Mouse (Mus musculus): ENCODE results near the gene Mfsd14a. TPM values are rescaled to one million over a fixed set of nuclear protein-coding genes. Genes with fewer than 3 reads are reported as not detected.
"Not testable (repeated sequence)": the region's sequence is repeated elsewhere in the genome, so short reads cannot be mapped to it uniquely, and the experiment has no call there.

Mfsd14a gene
- polyA plus RNA-seq, 1 experiment from 2014 or later = 88.9 TPM

- no peak within 1 kb of the TSS for H3K4me2 ChIP-seq
Observed at GRCm38 (mm10) chr3:116681160-116681559, 18.7 kb upstream of the Mfsd14a start, which contains the start of gene Gm43191. TSS of gene Gm43191 (minus strand) at chr3:116681260.

DNA sequence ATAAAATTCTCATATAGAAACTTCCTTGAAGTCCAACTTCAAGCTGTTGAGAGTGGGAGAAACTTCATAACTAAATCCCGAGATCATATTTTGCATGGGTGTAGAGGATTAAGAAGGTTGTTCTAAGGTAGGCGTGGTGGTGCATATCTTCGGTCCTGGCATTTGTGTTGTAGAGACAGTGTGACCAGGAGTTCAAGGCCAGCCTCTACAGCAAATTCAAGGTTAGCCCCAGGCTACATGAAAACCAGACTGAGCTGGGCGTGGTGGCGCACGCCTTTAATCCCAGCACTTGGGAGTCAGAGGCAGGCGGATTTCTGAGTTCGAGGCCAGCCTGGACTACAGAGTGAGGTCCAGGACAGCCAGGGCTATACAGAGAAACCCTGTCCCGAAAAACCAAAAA, 1.8 kb upstream of the Mfsd14a start:
- H3K9me3 ChIP-seq (replicated peaks); H3K4me3 ChIP-seq (replicated peaks); H3K36me3 ChIP-seq; H3K9ac ChIP-seq; H3K27ac ChIP-seq; ATAC-seq (replicated peaks; ENCODE audit: low FRiP score); H3K4me2 ChIP-seq; H3K27me3 ChIP-seq: not testable (repeated sequence)
- H3K4me1 ChIP-seq = peaks cover 30% of the 10 kb centered on the region
- 95% methylated on average over 9 of the region's 9 CpGs for WGBS

More at GRCm38 (mm10) chr3:116681160-116681559, 18.7 kb upstream of the Mfsd14a start, which contains the start of gene Gm43191:
- WGBS = 91% methylated on average over 1 of the region's 1 CpGs
- Histone ChIP-seq H3K9me3 (replicated peaks) (no peaks in the 10 kb centered on the region), H3K27me3 (no peaks in the 10 kb centered on the region), H3K9ac (no peak within 1 kb of the TSS), H3K27ac (no peak within 1 kb of the TSS), H3K36me3 (peaks cover 53% of the 10 kb centered on the region), H3K4me3 (replicated peaks) (no peak within 1 kb of the TSS), H3K4me1 (no peaks in the 10 kb centered on the region)
- ATAC-seq (replicated peaks; ENCODE audit: low FRiP score) = no peak

- Histone ChIP-seq H3K27ac (peak overlapping the region; percentile 96), H3K4me2 (peak overlapping the region; percentile 65), H3K36me3 (no peaks in the 10 kb centered on the region), H3K4me3 (replicated peaks) (peak overlapping the region; percentile 97), H3K9me3 (replicated peaks) (no peaks in the 10 kb centered on the region), H3K9ac (peak overlapping the region; percentile 98), H3K27me3 (no peaks in the 10 kb centered on the region), H3K4me1 (peaks cover 48% of the 10 kb centered on the region)
- WGBS = under 1% methylated on average over 62 of the region's 68 CpGs
- ATAC-seq (replicated peaks; ENCODE audit: low FRiP score) = peak; percentile 89
Observed at GRCm38 (mm10) chr3:116661870-116662414, 535 bp downstream of the Mfsd14a start.

DNA sequence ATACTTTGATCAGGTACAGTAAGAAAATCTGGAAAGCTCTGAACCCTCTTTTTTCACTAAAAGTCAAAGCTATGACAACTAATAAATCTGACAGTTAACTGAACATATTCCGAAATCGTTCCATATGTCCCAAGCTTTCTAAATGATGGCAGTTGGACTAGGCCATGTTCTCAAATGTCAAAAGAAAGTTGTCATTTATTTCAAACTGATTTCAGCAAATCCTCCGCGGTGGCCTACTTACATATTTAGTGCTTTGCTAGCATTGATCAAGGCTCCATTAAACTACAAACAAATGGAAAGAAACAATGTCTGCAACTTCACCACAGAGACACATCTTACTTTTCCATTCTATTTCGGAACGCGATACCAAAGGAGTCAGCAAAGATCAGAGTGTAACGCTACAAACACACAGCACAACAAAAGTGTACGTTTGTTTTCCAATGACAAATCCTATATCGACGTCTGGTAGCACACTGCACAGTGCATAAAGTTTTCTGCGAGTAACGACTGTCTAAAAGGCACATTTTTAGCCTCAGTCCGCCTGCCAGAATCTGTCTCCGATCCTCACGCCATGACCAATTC, 1.1 kb downstream of the Mfsd14a start:
- Histone ChIP-seq H3K9me3 (replicated peaks) (no peaks in the 10 kb centered on the region), H3K4me1 (peaks cover 48% of the 10 kb centered on the region), H3K27ac (peak overlapping the region; percentile 96), H3K27me3 (no peaks in the 10 kb centered on the region), H3K4me2 (peak overlapping the region; percentile 65), H3K36me3 (no peaks in the 10 kb centered on the region), H3K4me3 (replicated peaks) (peak overlapping the region; percentile 97), H3K9ac (peak overlapping the region; percentile 98)
- WGBS = 4% methylated on average over 16 of the region's 16 CpGs
- no peak for ATAC-seq (replicated peaks; ENCODE audit: low FRiP score)

GRCm38 (mm10) chr3:116659856-116660430, 2.5 kb downstream of the Mfsd14a start:
- Histone ChIP-seq H3K36me3 (no peaks in the 10 kb centered on the region), H3K27me3 (no peaks in the 10 kb centered on the region), H3K9ac (no peak overlapping the region), H3K4me2 (0 out of 2 replicates have a peak overlapping the region, but pooled peaks have one; percentile 65), H3K9me3 (replicated peaks) (no peaks in the 10 kb centered on the region), H3K4me3 (replicated peaks) (no peak overlapping the region), H3K4me1 (peaks cover 48% of the 10 kb centered on the region), H3K27ac (no peak overlapping the region)
- ATAC-seq (replicated peaks; ENCODE audit: low FRiP score) = no peak
- 80% methylated on average over 13 of the region's 13 CpGs for WGBS

- no peak for ATAC-seq (replicated peaks; ENCODE audit: low FRiP score)
- Histone ChIP-seq H3K9me3 (replicated peaks) (no peaks in the 10 kb centered on the region), H3K4me1 (peaks cover 48% of the 10 kb centered on the region), H3K27ac (no peak overlapping the region), H3K36me3 (no peaks in the 10 kb centered on the region), H3K4me2 (0 out of 2 replicates have a peak overlapping the region, but pooled peaks have one; percentile 19), H3K27me3 (no peaks in the 10 kb centered on the region), H3K9ac (no peak overlapping the region), H3K4me3 (replicated peaks) (no peak overlapping the region)
- WGBS = 61% methylated on average over 15 of the region's 15 CpGs
Observed at GRCm38 (mm10) chr3:116658928-116659565, 3.4 kb downstream of the Mfsd14a start.

- no peak overlapping the region for H3K4me3 ChIP-seq (replicated peaks)
- no peak overlapping the region for H3K4me2 ChIP-seq
- WGBS = 83% methylated on average over 7 of the region's 7 CpGs
- H3K27me3 ChIP-seq = no peaks in the 10 kb centered on the region
- no peak overlapping the region for H3K27ac ChIP-seq
- peaks cover 40% of the 10 kb centered on the region for H3K4me1 ChIP-seq
- no peak overlapping the region for H3K9ac ChIP-seq
- no peaks in the 10 kb centered on the region for H3K9me3 ChIP-seq (replicated peaks)
- ATAC-seq (replicated peaks; ENCODE audit: low FRiP score) = no peak
- H3K36me3 ChIP-seq = no peaks in the 10 kb centered on the region
Observed at GRCm38 (mm10) chr3:116656184-116656965, 6.1 kb downstream of the Mfsd14a start.

GRCm38 (mm10) chr3:116654051-116654450, 8.4 kb downstream of the Mfsd14a start:
- H3K27ac ChIP-seq; H3K27me3 ChIP-seq; H3K9ac ChIP-seq; H3K4me3 ChIP-seq (replicated peaks); H3K4me2 ChIP-seq; ATAC-seq (replicated peaks; ENCODE audit: low FRiP score); H3K9me3 ChIP-seq (replicated peaks): not testable (repeated sequence)
- Histone ChIP-seq H3K4me1 (peaks cover 20% of the 10 kb centered on the region), H3K36me3 (peaks cover 19% of the 10 kb centered on the region)
- 92% methylated on average over 11 of the region's 11 CpGs for WGBS

DNA sequence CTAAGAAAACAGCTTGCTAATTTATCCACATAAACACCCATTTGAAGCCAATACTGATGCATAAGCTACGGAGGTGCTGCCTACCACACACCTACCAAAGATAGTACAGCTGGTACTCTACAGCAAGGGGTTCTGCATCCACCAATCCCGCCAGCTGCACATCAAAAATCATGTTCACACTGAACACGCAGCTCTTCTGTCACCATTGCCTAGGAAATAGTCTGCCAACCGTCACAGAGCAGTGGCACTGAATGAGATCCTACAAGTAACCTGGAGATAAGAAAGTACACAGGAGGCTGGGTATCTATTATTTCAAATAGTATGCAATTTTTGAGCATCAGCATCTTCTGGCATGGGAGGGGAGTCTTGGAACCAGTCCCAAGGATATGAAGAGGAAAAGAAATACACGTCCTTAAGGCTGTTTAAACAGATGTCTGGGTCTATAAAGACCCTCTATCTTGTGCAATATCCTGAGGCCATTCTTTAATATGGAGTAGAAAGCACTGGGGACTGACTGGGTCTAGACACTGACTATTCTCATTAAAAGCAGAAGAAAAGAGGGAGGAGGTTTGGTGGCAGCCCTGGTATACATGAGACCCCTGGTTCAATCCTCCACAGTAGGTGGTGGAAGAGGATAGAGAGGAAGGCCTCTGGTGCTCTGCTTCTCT, 9.1 kb downstream of the Mfsd14a start:
- Histone ChIP-seq H3K9ac (no peak overlapping the region), H3K27me3 (no peaks in the 10 kb centered on the region), H3K4me1 (peaks cover 16% of the 10 kb centered on the region), H3K9me3 (replicated peaks) (no peaks in the 10 kb centered on the region), H3K36me3 (peaks cover 26% of the 10 kb centered on the region), H3K4me2 (no peak overlapping the region), H3K4me3 (replicated peaks) (no peak overlapping the region), H3K27ac (no peak overlapping the region)
- WGBS = 80% methylated on average over 5 of the region's 5 CpGs
- no peak for ATAC-seq (replicated peaks; ENCODE audit: low FRiP score)

- Histone ChIP-seq H3K9ac (no peak overlapping the region), H3K4me3 (replicated peaks) (no peak overlapping the region), H3K27ac (no peak overlapping the region), H3K27me3 (no peaks in the 10 kb centered on the region), H3K4me2 (no peak overlapping the region), H3K36me3 (peaks cover 33% of the 10 kb centered on the region), H3K4me1 (peaks cover 4% of the 10 kb centered on the region; the same call in 1 of the 2 replicates), H3K9me3 (replicated peaks) (no peaks in the 10 kb centered on the region)
- 74% methylated on average over 3 of the region's 3 CpGs for WGBS
- ATAC-seq (replicated peaks; ENCODE audit: low FRiP score) = 0 out of 2 replicates have a peak, but pooled peaks have one; percentile 40
Observed at GRCm38 (mm10) chr3:116652033-116652446, 10.4 kb downstream of the Mfsd14a start.

- H3K36me3 ChIP-seq = peaks cover 46% of the 10 kb centered on the region
- no peaks in the 10 kb centered on the region for H3K9me3 ChIP-seq (replicated peaks)
- no peak overlapping the region for H3K4me2 ChIP-seq
- no peak overlapping the region for H3K9ac ChIP-seq
- H3K4me1 ChIP-seq = peaks cover 4% of the 10 kb centered on the region; the same call in 1 of the 2 replicates
- no peaks in the 10 kb centered on the region for H3K27me3 ChIP-seq
- H3K27ac ChIP-seq = no peak overlapping the region
- no peak overlapping the region for H3K4me3 ChIP-seq (replicated peaks)
- ATAC-seq (replicated peaks; ENCODE audit: low FRiP score) = no peak
- WGBS = 92% methylated on average over 9 of the region's 9 CpGs
Observed at GRCm38 (mm10) chr3:116650698-116651097, 11.8 kb downstream of the Mfsd14a start.

Data from kidney, embryonic 15.5 days (tissue).